Mouse (Mus musculus) heart, embryonic 13.5 days (tissue): ENCODE data around the gene Khk. TPM values are rescaled to one million over a fixed set of nuclear protein-coding genes. Genes with fewer than 3 reads are reported as not detected.

Experiments used
- ATAC-seq: fragments of 200-750 bp; cut with Nextera tagmentation; 2 replicates; pipeline ENCODE4 v1.8.0; 2017; ENCODE audit warnings: moderate TSS enrichment; ENCODE audit not compliant: insufficient number of reproducible peaks, low FRiP score, low TSS enrichment; ENCODE audit errors: extremely low read depth
- H3K27ac ChIP-seq: fragments of 300-500 bp; sonication (generic); replicated peaks from 2 replicates; pipeline ENCODE4 v1.5.1; 2015; ENCODE audit warnings: moderate library complexity, mild to moderate bottlenecking, inconsistent platforms
- H3K27me3 ChIP-seq: fragments of 300-500 bp; sonication (generic); replicated peaks from 2 replicates; pipeline ENCODE4 v1.6.1; 2015; ENCODE audit warnings: mild to moderate bottlenecking, inconsistent platforms
- H3K36me3 ChIP-seq: fragments of 300-500 bp; sonication (generic); 2 replicates; pipeline ENCODE4 v1.6.1; 2015; ENCODE audit warnings: mild to moderate bottlenecking, inconsistent platforms
- H3K4me1 ChIP-seq: fragments of 300-500 bp; sonication (generic); 2 replicates; pipeline ENCODE4 v1.6.1; 2015; ENCODE audit warnings: inconsistent platforms
- H3K4me2 ChIP-seq: fragments of 300-500 bp; sonication (generic); 2 replicates; pipeline ENCODE4 v1.6.1; 2015; ENCODE audit warnings: inconsistent platforms, mild to moderate bottlenecking, moderate library complexity
- H3K4me3 ChIP-seq: fragments of 300-500 bp; sonication (generic); 2 replicates; pipeline ENCODE4 v1.5.1; 2015; ENCODE audit warnings: moderate library complexity, mild to moderate bottlenecking, inconsistent platforms
- H3K9ac ChIP-seq: fragments of 300-500 bp; sonication (generic); 2 replicates; pipeline ENCODE4 v1.6.1; 2015; ENCODE audit warnings: inconsistent platforms, mild to moderate bottlenecking, moderate library complexity
- H3K9me3 ChIP-seq: fragments of 300-500 bp; sonication (generic); 2 replicates; pipeline ENCODE4 v1.6.1; 2016; ENCODE audit warnings: inconsistent platforms
- WGBS: fragments of 180-500 bp; shearing (Covaris S2); methylation state at CpG from one replicate; pipeline ENCODE4 v1.1.7; 2015; ENCODE audit warnings: mixed read lengths; 5-methylcytosine and 5-hydroxymethylcytosine counted together
- polyA plus RNA-seq: library from polyadenylated mRNA; unstranded; fragments of >200 nt; fragmentation: Nextera tagmentation; extraction: Ambion mirVana; gene quantifications from 2 replicates; pipeline ENCODE4 v1.2.1, GENCODE M21; 2015

The Khk gene
- polyA plus RNA-seq, 1 experiment from 2014 or later, result 11.7 TPM

GRCm38 (mm10) chr5:30957891-30958290 is 36.7 kb downstream of the Khk start:
- no peaks in the 10 kb centered on the region for H3K9me3 ChIP-seq
- no peak for ATAC-seq
- no peak overlapping the region for H3K4me3 ChIP-seq
- peak overlapping the region; percentile 44; the same call in 1 of the 2 replicates for H3K9ac ChIP-seq
- no peak overlapping the region for H3K27ac ChIP-seq
- H3K4me2 ChIP-seq, result no peak overlapping the region; the same call in 1 of the 2 replicates
- no peaks in the 10 kb centered on the region for H3K27me3 ChIP-seq
- H3K4me1 ChIP-seq, result peaks cover 28% of the 10 kb centered on the region
- H3K36me3 ChIP-seq, result peaks cover 52% of the 10 kb centered on the region
- WGBS, result 94% methylated on average over 6 of the region's 6 CpGs

DNA sequence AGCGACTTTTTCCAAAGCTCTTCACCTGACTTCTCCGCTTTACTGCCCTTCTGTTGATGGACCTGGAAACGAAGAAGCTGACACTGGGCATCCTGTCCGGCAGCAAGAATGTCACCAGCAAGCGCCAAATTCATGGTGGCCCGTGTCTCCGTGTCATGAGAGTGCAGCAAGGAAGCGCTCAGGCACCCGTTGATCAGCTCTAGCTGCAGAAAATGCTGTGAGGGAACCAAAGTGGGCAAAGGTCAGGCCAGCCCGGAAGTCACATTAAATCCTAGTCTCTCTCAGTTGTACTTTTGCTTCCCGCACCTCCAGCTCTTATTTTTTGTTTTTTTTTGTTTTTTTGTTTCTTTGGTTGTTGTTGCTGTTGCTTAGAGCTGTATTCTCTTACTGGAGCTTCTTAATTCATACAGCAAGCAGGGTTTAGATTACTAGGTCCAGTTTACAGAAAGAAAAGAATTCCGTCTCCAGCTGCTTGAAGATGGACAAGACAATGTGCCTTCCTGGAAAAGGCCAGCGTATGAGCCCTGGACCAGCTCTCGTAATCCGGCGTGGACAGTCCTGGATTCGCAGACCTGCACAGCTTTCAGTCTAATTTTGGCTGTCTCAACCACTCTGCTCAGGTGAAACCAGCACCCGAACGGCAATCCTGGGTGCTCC is 38.1 kb downstream of the Khk start:
- H3K9me3 ChIP-seq, result no peaks in the 10 kb centered on the region
- peak overlapping the region; percentile 89 for H3K9ac ChIP-seq
- peaks cover 28% of the 10 kb centered on the region for H3K4me1 ChIP-seq
- H3K27ac ChIP-seq, result peak overlapping the region; percentile 87
- H3K36me3 ChIP-seq, result peaks cover 37% of the 10 kb centered on the region
- peak overlapping the region; percentile 95 for H3K4me2 ChIP-seq
- no peaks in the 10 kb centered on the region for H3K27me3 ChIP-seq
- WGBS, result 31% methylated on average over 19 of the region's 19 CpGs
- no peak for ATAC-seq
- peak overlapping the region; percentile 80 for H3K4me3 ChIP-seq

GRCm38 (mm10) chr5:30959966-30960501 is 38.8 kb downstream of the Khk start, which contains the start of gene Preb:
Gene Preb (minus strand): TSS chr5:30960361.
- WGBS, result under 1% methylated on average over 56 of the region's 56 CpGs

DNA sequence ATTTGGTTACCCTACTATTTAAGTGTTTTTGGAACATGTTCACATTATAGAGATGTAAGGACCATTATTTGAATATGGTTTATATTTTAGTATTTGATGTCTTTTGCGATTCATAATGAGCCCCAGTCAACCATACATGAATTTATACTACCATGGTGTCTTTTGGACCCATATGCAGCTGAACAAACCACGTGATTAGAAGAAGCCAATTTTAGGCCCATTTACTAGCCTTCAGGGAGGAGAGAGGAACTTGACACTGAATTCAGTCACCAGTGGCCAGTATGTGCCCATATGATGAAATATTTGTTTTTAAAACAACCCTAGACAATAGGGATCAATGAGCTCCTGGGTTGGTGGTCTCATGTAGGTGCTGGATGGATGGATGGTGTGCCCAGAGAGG is 39.6 kb downstream of the Khk start:
- Histone ChIP-seq H3K4me2 (peak overlapping the region; percentile 95), H3K9ac (no peak overlapping the region), H3K4me1 (peaks cover 28% of the 10 kb centered on the region), H3K36me3 (peaks cover 22% of the 10 kb centered on the region), H3K4me3 (peak overlapping the region; percentile 80), H3K9me3 (no peaks in the 10 kb centered on the region), H3K27ac (peak overlapping the region; percentile 87), H3K27me3 (no peaks in the 10 kb centered on the region)
- WGBS, result 88% methylated on average over 2 of the region's 2 CpGs
- no peak for ATAC-seq

More at GRCm38 (mm10) chr5:30959966-30960501, 38.8 kb downstream of the Khk start, which contains the start of gene Preb:
- Histone ChIP-seq H3K4me3 (peak within 1 kb of the TSS; percentile 80), H3K9me3 (no peaks in the 10 kb centered on the region), H3K36me3 (peaks cover 30% of the 10 kb centered on the region), H3K27ac (peak within 1 kb of the TSS; percentile 87), H3K4me2 (peak within 1 kb of the TSS; percentile 95), H3K9ac (peak within 1 kb of the TSS; percentile 89), H3K4me1 (peaks cover 28% of the 10 kb centered on the region), H3K27me3 (no peaks in the 10 kb centered on the region)
- ATAC-seq, result peak; percentile 87

GRCm38 (mm10) chr5:30961545-30962505 is 40.6 kb downstream of the Khk start:
- H3K27me3 ChIP-seq, result no peaks in the 10 kb centered on the region

GRCm38 (mm10) chr5:30963916-30964315 is 42.7 kb downstream of the Khk start:
- no peaks in the 10 kb centered on the region for H3K27me3 ChIP-seq
- peaks cover 13% of the 10 kb centered on the region for H3K4me1 ChIP-seq
- no peak for ATAC-seq
- no peak overlapping the region for H3K9ac ChIP-seq
- no peak overlapping the region for H3K4me3 ChIP-seq
- peaks cover under 1% of the 10 kb centered on the region; the same call in 1 of the 2 replicates for H3K36me3 ChIP-seq
- 75% methylated on average over 3 of the region's 3 CpGs for WGBS
- no peaks in the 10 kb centered on the region for H3K9me3 ChIP-seq
- no peak overlapping the region for H3K27ac ChIP-seq
- H3K4me2 ChIP-seq, result no peak overlapping the region

More at GRCm38 (mm10) chr5:30961545-30962505, 40.6 kb downstream of the Khk start:
- Histone ChIP-seq H3K36me3 (peaks cover 19% of the 10 kb centered on the region), H3K27ac (no peak overlapping the region), H3K4me1 (peaks cover 28% of the 10 kb centered on the region), H3K9ac (no peak overlapping the region), H3K9me3 (no peaks in the 10 kb centered on the region), H3K4me3 (no peak overlapping the region), H3K4me2 (no peak overlapping the region)
- 46% methylated on average over 10 of the region's 10 CpGs for WGBS
- no peak for ATAC-seq

DNA sequence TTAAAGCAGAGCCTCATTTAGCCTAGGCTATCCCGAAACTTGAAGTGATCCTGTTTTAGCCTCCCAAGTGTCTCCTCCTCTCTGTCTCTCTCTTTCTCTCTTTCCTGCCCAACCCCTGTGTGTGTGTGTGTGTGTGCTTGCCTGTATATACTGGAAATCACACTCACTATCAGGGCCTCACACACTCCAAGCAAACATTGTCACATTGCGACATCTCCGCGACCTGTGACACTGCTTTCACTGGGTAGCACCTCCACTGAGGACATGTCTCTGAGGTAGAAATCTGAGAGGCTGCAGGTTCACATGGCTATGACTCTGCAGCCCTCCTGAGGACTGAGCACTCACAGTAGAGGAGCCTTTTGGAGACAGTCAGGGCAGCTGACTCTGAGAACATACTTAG is 45.0 kb downstream of the Khk start:
- H3K4me3 ChIP-seq, result no peak overlapping the region
- no peak overlapping the region for H3K9ac ChIP-seq
- no peak overlapping the region for H3K4me2 ChIP-seq
- 0 out of 2 replicates have a peak, but pooled peaks cover 2% of the 10 kb centered on the region for H3K4me1 ChIP-seq
- 81% methylated on average over 4 of the region's 4 CpGs for WGBS
- H3K27ac ChIP-seq, result no peak overlapping the region
- ATAC-seq, result no peak
- peaks cover 8% of the 10 kb centered on the region; the same call in 1 of the 2 replicates for H3K27me3 ChIP-seq
- no peaks in the 10 kb centered on the region for H3K36me3 ChIP-seq
- no peaks in the 10 kb centered on the region for H3K9me3 ChIP-seq

DNA sequence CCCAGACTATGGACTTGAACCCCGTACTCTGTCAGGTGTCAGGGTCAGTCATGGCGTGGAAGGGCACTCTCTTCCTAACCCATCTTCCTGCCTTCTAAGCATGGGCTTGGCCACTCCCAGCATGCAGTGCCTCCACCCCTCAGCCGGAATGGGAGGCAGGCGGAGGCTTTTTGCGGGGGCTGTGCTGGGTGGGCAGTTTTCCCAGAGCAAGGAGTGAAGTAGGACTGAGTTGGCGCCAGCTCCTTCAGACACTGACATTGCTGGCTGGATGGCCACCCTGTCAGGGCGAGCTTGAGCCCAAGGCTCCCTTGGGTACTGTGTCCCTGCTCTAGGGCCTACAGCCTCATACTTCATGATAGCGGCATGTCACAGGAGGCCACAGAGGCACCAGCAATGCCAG is 47.2 kb downstream of the Khk start, which contains the start of gene Tcf23:
Tcf23 (plus strand) TSS at position 247 of the 400 bp plus-strand sequence.
- H3K9me3 ChIP-seq, result no peaks in the 10 kb centered on the region
- H3K4me3 ChIP-seq, result no peak within 1 kb of the TSS
- H3K27ac ChIP-seq, result no peak within 1 kb of the TSS
- ATAC-seq, result no peak
- H3K9ac ChIP-seq, result no peak within 1 kb of the TSS
- peaks cover 8% of the 10 kb centered on the region; the same call in 1 of the 2 replicates for H3K27me3 ChIP-seq
- H3K36me3 ChIP-seq, result no peaks in the 10 kb centered on the region
- no peak within 1 kb of the TSS for H3K4me2 ChIP-seq
- 59% methylated on average over 8 of the region's 8 CpGs for WGBS
- 0 out of 2 replicates have a peak, but pooled peaks cover 2% of the 10 kb centered on the region for H3K4me1 ChIP-seq

GRCm38 (mm10) chr5:30969440-30969839 is 48.2 kb downstream of the Khk start:
- H3K4me2 ChIP-seq, result no peak overlapping the region
- no peaks in the 10 kb centered on the region for H3K36me3 ChIP-seq
- no peak for ATAC-seq
- WGBS, result 63% methylated on average over 2 of the region's 2 CpGs
- no peak overlapping the region for H3K27ac ChIP-seq
- H3K9me3 ChIP-seq, result no peaks in the 10 kb centered on the region
- no peak overlapping the region for H3K9ac ChIP-seq
- H3K27me3 ChIP-seq, result peaks cover 8% of the 10 kb centered on the region; the same call in 1 of the 2 replicates
- H3K4me3 ChIP-seq, result no peak overlapping the region
- 0 out of 2 replicates have a peak, but pooled peaks cover 7% of the 10 kb centered on the region for H3K4me1 ChIP-seq

DNA sequence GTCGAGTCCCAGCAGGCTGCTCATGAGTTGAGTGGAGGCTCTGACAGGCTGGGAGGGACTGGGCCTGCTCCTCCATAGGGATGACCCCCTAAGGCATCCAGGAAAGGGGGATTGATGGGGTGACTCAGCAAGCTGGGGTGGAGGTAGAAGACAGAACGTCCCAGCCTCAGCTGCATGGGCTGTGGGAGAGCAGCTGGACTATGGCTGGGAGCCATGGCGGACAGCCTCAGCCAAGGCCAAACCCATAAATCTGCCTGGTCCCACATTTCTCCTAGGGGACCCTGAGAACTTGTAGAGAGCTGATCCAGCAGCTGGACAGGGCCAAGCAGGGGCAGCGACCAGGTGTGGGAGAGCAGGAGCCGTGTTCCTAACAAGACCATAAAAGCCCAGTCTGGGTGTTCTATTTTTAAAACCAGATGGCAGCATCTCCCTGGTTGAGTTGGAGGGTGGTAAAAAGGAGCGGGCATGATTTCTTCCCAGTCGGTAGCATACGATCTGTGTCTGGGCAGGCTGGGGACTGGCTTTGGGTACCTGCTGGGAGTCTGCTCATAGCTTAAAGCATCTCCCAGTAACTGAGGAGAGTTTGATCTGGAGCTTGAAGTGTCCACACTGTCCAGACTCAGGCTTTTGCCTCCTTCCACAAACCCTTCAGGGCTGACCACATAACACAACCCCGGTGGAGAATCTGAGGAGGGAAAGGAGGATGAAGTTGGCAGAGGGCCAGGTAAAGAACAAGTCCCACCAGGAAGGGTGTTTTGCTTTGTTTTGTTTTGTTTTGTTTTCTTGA is 53.8 kb downstream of the Khk start:
- H3K9me3 ChIP-seq, result no peaks in the 10 kb centered on the region
- WGBS, result 53% methylated on average over 9 of the region's 9 CpGs
- H3K27ac ChIP-seq, result no peak overlapping the region
- H3K4me1 ChIP-seq, result peaks cover 14% of the 10 kb centered on the region
- no peak overlapping the region for H3K4me2 ChIP-seq
- H3K4me3 ChIP-seq, result no peak overlapping the region
- no peak for ATAC-seq
- H3K36me3 ChIP-seq, result no peaks in the 10 kb centered on the region
- no peak overlapping the region for H3K9ac ChIP-seq
- H3K27me3 ChIP-seq, result peaks cover 2% of the 10 kb centered on the region; the same call in 1 of the 2 replicates
